Mouse (Mus musculus) hindbrain, embryonic 13.5 days (tissue): ENCODE data around the gene Snx4. TPM values are rescaled to one million over a fixed set of nuclear protein-coding genes. Genes with fewer than 3 reads are reported as not detected.
"Not testable (repeated sequence)": the region's sequence is repeated elsewhere in the genome, so short reads cannot be mapped to it uniquely, and the experiment has no call there.

Experiments used
- ATAC-seq: fragments of 200-750 bp; cut with Nextera tagmentation; 2 replicates; pipeline ENCODE4 v1.8.0; 2017; ENCODE audit warnings: moderate TSS enrichment; ENCODE audit not compliant: low FRiP score
- H3K27ac ChIP-seq: fragments of 300-500 bp; sonication (generic); 2 replicates; pipeline ENCODE4 v1.5.1; 2015; ENCODE audit warnings: inconsistent platforms, mild to moderate bottlenecking, moderate library complexity
- H3K27me3 ChIP-seq: fragments of 300-500 bp; sonication (generic); 2 replicates; pipeline ENCODE4 v1.6.1; 2015; ENCODE audit warnings: mild to moderate bottlenecking, inconsistent platforms
- H3K36me3 ChIP-seq: fragments of 300-500 bp; sonication (generic); 2 replicates; pipeline ENCODE4 v1.6.1; 2015; ENCODE audit warnings: mild to moderate bottlenecking, inconsistent platforms
- H3K4me1 ChIP-seq: fragments of 300-500 bp; sonication (generic); replicated peaks from 2 replicates; pipeline ENCODE4 v1.6.1; 2015; ENCODE audit warnings: inconsistent platforms
- H3K4me2 ChIP-seq: fragments of 300-500 bp; sonication (generic); 2 replicates; pipeline ENCODE4 v1.6.1; 2015; ENCODE audit warnings: inconsistent platforms, mild to moderate bottlenecking, moderate library complexity
- H3K4me3 ChIP-seq: fragments of 300-500 bp; sonication (generic); 2 replicates; pipeline ENCODE4 v1.5.1; 2015; ENCODE audit warnings: mild to moderate bottlenecking, inconsistent platforms
- H3K9ac ChIP-seq: fragments of 300-500 bp; sonication (generic); 2 replicates; pipeline ENCODE4 v1.6.1; 2015; ENCODE audit warnings: mild to moderate bottlenecking, inconsistent platforms
- H3K9me3 ChIP-seq: fragments of 300-500 bp; sonication (generic); 2 replicates; pipeline ENCODE4 v1.6.1; 2016; ENCODE audit warnings: inconsistent platforms
- WGBS: fragments of 180-500 bp; shearing (Covaris S2); methylation state at CpG from one replicate; pipeline ENCODE4 v1.1.7; 2015; 5-methylcytosine and 5-hydroxymethylcytosine counted together
- polyA plus RNA-seq: library from polyadenylated mRNA; unstranded; fragments of >200 nt; fragmentation: Nextera tagmentation; extraction: Ambion mirVana; gene quantifications from 2 replicates; pipeline ENCODE4 v1.2.1, GENCODE M21; 2015

Gene Snx4
- polyA plus RNA-seq, result 82.6 and 86.3 TPM in 2 replicates

- Histone ChIP-seq H3K4me1 (peaks cover 36% of the 10 kb centered on the region), H3K36me3 (no peaks in the 10 kb centered on the region), H3K27me3 (no peaks in the 10 kb centered on the region), H3K9me3 (no peaks in the 10 kb centered on the region), H3K4me3 (peak within 1 kb of the TSS; percentile 94), H3K27ac (peak within 1 kb of the TSS; percentile 84), H3K4me2 (peak within 1 kb of the TSS; percentile 64), H3K9ac (peak within 1 kb of the TSS; percentile 95)
- under 1% methylated on average over 72 of the region's 72 CpGs for WGBS
- ATAC-seq, result peak; percentile 94
Observed at GRCm38 (mm10) chr16:33251194-33252051, at the start of gene Snx4. Gene Snx4 (plus strand): TSS chr16:33251442.

GRCm38 (mm10) chr16:33210812-33211211 is 40.4 kb upstream of the Snx4 start:
- H3K4me1 ChIP-seq, result no peaks in the 10 kb centered on the region
- peaks cover 67% of the 10 kb centered on the region for H3K36me3 ChIP-seq
- H3K9me3 ChIP-seq, result no peaks in the 10 kb centered on the region
- no peak overlapping the region for H3K4me3 ChIP-seq
- no peaks in the 10 kb centered on the region for H3K27me3 ChIP-seq
- H3K9ac ChIP-seq, result no peak overlapping the region
- H3K27ac ChIP-seq, result no peak overlapping the region
- WGBS, result 88% methylated on average over 2 of the region's 2 CpGs
- H3K4me2 ChIP-seq, result no peak overlapping the region
- ATAC-seq, result no peak

GRCm38 (mm10) chr16:33216313-33217003 is 34.8 kb upstream of the Snx4 start:
- Histone ChIP-seq H3K9ac (no peak overlapping the region), H3K4me1 (peaks cover 5% of the 10 kb centered on the region), H3K27me3 (no peaks in the 10 kb centered on the region), H3K9me3 (no peaks in the 10 kb centered on the region), H3K4me2 (no peak overlapping the region), H3K4me3 (no peak overlapping the region), H3K36me3 (peaks cover 36% of the 10 kb centered on the region), H3K27ac (peak overlapping the region; percentile 55)
- no peak for ATAC-seq
- WGBS, result 61% methylated on average over 9 of the region's 9 CpGs

- H3K27ac ChIP-seq, H3K4me3 ChIP-seq, H3K4me1 ChIP-seq, ATAC-seq, H3K9ac ChIP-seq, H3K27me3 ChIP-seq, H3K4me2 ChIP-seq, H3K9me3 ChIP-seq: not testable (repeated sequence)
- WGBS, result 68% methylated on average over 3 of the region's 3 CpGs
- H3K36me3 ChIP-seq, result peaks cover 33% of the 10 kb centered on the region
Observed at GRCm38 (mm10) chr16:33217553-33218085, 33.6 kb upstream of the Snx4 start.

- Histone ChIP-seq H3K4me2 (no peak overlapping the region), H3K4me1 (no peaks in the 10 kb centered on the region), H3K9me3 (no peaks in the 10 kb centered on the region), H3K27ac (no peak overlapping the region), H3K4me3 (no peak overlapping the region), H3K36me3 (peaks cover 38% of the 10 kb centered on the region), H3K9ac (no peak overlapping the region), H3K27me3 (no peaks in the 10 kb centered on the region)
- 95% methylated on average over 3 of the region's 3 CpGs for WGBS
- ATAC-seq, result no peak
Observed at GRCm38 (mm10) chr16:33222482-33222881, 28.8 kb upstream of the Snx4 start.

GRCm38 (mm10) chr16:33224381-33224780 is 26.9 kb upstream of the Snx4 start:
- WGBS, result 95% methylated on average over 5 of the region's 5 CpGs
- H3K36me3 ChIP-seq, result peaks cover 56% of the 10 kb centered on the region
- no peak for ATAC-seq

GRCm38 (mm10) chr16:33234128-33234527 is 17.1 kb upstream of the Snx4 start:
- Histone ChIP-seq H3K27ac (no peak overlapping the region), H3K36me3 (peaks cover 50% of the 10 kb centered on the region), H3K4me1 (0 out of 2 replicates have a peak, but pooled peaks cover 11% of the 10 kb centered on the region), H3K27me3 (no peaks in the 10 kb centered on the region), H3K9ac (no peak overlapping the region), H3K4me2 (no peak overlapping the region), H3K4me3 (no peak overlapping the region), H3K9me3 (no peaks in the 10 kb centered on the region)
- 72% methylated on average over 12 of the region's 12 CpGs for WGBS
- no peak for ATAC-seq

More at GRCm38 (mm10) chr16:33224381-33224780, 26.9 kb upstream of the Snx4 start:
- H3K4me2 ChIP-seq, result no peak overlapping the region
- H3K4me1 ChIP-seq, result no peaks in the 10 kb centered on the region
- H3K27me3 ChIP-seq, result no peaks in the 10 kb centered on the region
- no peaks in the 10 kb centered on the region for H3K9me3 ChIP-seq
- no peak overlapping the region for H3K9ac ChIP-seq
- no peak overlapping the region for H3K4me3 ChIP-seq
- no peak overlapping the region for H3K27ac ChIP-seq

GRCm38 (mm10) chr16:33236151-33236550 is 15.1 kb upstream of the Snx4 start:
- Histone ChIP-seq H3K36me3 (peaks cover 47% of the 10 kb centered on the region), H3K4me1 (0 out of 2 replicates have a peak, but pooled peaks cover 11% of the 10 kb centered on the region), H3K9me3 (no peaks in the 10 kb centered on the region), H3K4me2 (no peak overlapping the region), H3K9ac (no peak overlapping the region), H3K4me3 (no peak overlapping the region), H3K27ac (no peak overlapping the region), H3K27me3 (no peaks in the 10 kb centered on the region)
- 88% methylated on average over 6 of the region's 6 CpGs for WGBS
- ATAC-seq, result no peak

- H3K4me1 ChIP-seq, result 0 out of 2 replicates have a peak, but pooled peaks cover 2% of the 10 kb centered on the region
- 92% methylated on average over 2 of the region's 2 CpGs for WGBS
- H3K4me3 ChIP-seq, result no peak overlapping the region
- no peaks in the 10 kb centered on the region for H3K9me3 ChIP-seq
- no peak for ATAC-seq
- no peak overlapping the region for H3K4me2 ChIP-seq
- H3K36me3 ChIP-seq, result peaks cover 67% of the 10 kb centered on the region
- no peak overlapping the region for H3K27ac ChIP-seq
- H3K9ac ChIP-seq, result no peak overlapping the region
- H3K27me3 ChIP-seq, result no peaks in the 10 kb centered on the region
Observed at GRCm38 (mm10) chr16:33239305-33239704, 11.9 kb upstream of the Snx4 start.

GRCm38 (mm10) chr16:33242046-33242445 is 9.2 kb upstream of the Snx4 start:
- peaks cover 59% of the 10 kb centered on the region for H3K36me3 ChIP-seq

GRCm38 (mm10) chr16:33244136-33244691 is 7.0 kb upstream of the Snx4 start:
- no peak for ATAC-seq
- WGBS, result 93% methylated on average over 6 of the region's 6 CpGs
- peaks cover 49% of the 10 kb centered on the region for H3K36me3 ChIP-seq

More at GRCm38 (mm10) chr16:33242046-33242445, 9.2 kb upstream of the Snx4 start:
- H3K27me3 ChIP-seq, result no peaks in the 10 kb centered on the region
- WGBS, result 89% methylated on average over 6 of the region's 6 CpGs
- no peaks in the 10 kb centered on the region for H3K9me3 ChIP-seq
- no peak overlapping the region for H3K27ac ChIP-seq
- no peak overlapping the region for H3K4me2 ChIP-seq
- no peak overlapping the region; the same call in 1 of the 2 replicates for H3K9ac ChIP-seq
- H3K4me1 ChIP-seq, result no peaks in the 10 kb centered on the region
- H3K4me3 ChIP-seq, result no peak overlapping the region
- ATAC-seq, result no peak

GRCm38 (mm10) chr16:33244933-33245470 is 6.2 kb upstream of the Snx4 start:
- Histone ChIP-seq H3K27ac (no peak overlapping the region), H3K27me3 (no peaks in the 10 kb centered on the region), H3K9me3 (no peaks in the 10 kb centered on the region), H3K4me3 (no peak overlapping the region), H3K4me1 (no peaks in the 10 kb centered on the region), H3K9ac (no peak overlapping the region), H3K36me3 (peaks cover 41% of the 10 kb centered on the region), H3K4me2 (no peak overlapping the region)
- 92% methylated on average over 9 of the region's 9 CpGs for WGBS
- ATAC-seq, result no peak

More at GRCm38 (mm10) chr16:33244136-33244691, 7.0 kb upstream of the Snx4 start:
- no peak overlapping the region for H3K9ac ChIP-seq
- H3K4me3 ChIP-seq, result no peak overlapping the region
- H3K4me2 ChIP-seq, result no peak overlapping the region
- no peaks in the 10 kb centered on the region for H3K27me3 ChIP-seq
- H3K9me3 ChIP-seq, result no peaks in the 10 kb centered on the region
- no peaks in the 10 kb centered on the region for H3K4me1 ChIP-seq
- H3K27ac ChIP-seq, result no peak overlapping the region
